Mouse (Mus musculus): Measurements from ENCODE around the gene Psmd1. TPM values are rescaled to one million over a fixed set of nuclear protein-coding genes. Genes with fewer than 3 reads are reported as not detected.

Gene Psmd1
- polyA plus RNA-seq, 1 experiment = 62.3 TPM

- DNase-seq (ENCODE audit: low spot score) = no peak
Observed at GRCm38 (mm10) chr1:86156075-86156474, 91.9 kb downstream of the Psmd1 start.

- no peak for DNase-seq (ENCODE audit: low spot score)
Observed at GRCm38 (mm10) chr1:86156595-86156994, 92.4 kb downstream of the Psmd1 start.

- DNase-seq (ENCODE audit: low spot score) = no peak
Observed at GRCm38 (mm10) chr1:86160059-86160458, 95.9 kb downstream of the Psmd1 start.

GRCm38 (mm10) chr1:86160479-86160878 lies 96.3 kb downstream of the Psmd1 start:
- DNase-seq (ENCODE audit: low spot score) = no peak

- no peak for DNase-seq (ENCODE audit: low spot score)
Observed at GRCm38 (mm10) chr1:86161061-86161460, 96.9 kb downstream of the Psmd1 start.

- DNase-seq (ENCODE audit: low spot score) = no peak
Observed at GRCm38 (mm10) chr1:86174602-86175001, 110.4 kb downstream of the Psmd1 start.

GRCm38 (mm10) chr1:86176066-86176465 lies 111.9 kb downstream of the Psmd1 start:
- no peak for DNase-seq (ENCODE audit: low spot score)

GRCm38 (mm10) chr1:86178462-86179253 lies 114.5 kb downstream of the Psmd1 start:
- DNase-seq (ENCODE audit: low spot score) = peak; percentile 62

GRCm38 (mm10) chr1:86182004-86182709 lies 118.0 kb downstream of the Psmd1 start:
- no peak for DNase-seq (ENCODE audit: low spot score)

- no peak for DNase-seq (ENCODE audit: low spot score)
Observed at GRCm38 (mm10) chr1:86183577-86184263, 119.5 kb downstream of the Psmd1 start.

GRCm38 (mm10) chr1:86186762-86187161 lies 122.6 kb downstream of the Psmd1 start:
- DNase-seq (ENCODE audit: low spot score) = no peak

- DNase-seq (ENCODE audit: low spot score) = no peak
Observed at GRCm38 (mm10) chr1:86187856-86188255, 123.7 kb downstream of the Psmd1 start.

- DNase-seq (ENCODE audit: low spot score) = no peak
Observed at GRCm38 (mm10) chr1:86188271-86188670, 124.1 kb downstream of the Psmd1 start.

Other genes with a start within 250 kb of the Psmd1 start
- 160 and 190 TPM in 2 replicates for gene Itm2c, start 170.1 kb upstream of the Psmd1 start, polyA plus RNA-seq (2012; rRNA removed)
- gene 4933407L21Rik, start 135.9 kb upstream of the Psmd1 start, polyA plus RNA-seq (2012; rRNA removed) = 0.08 and 0.41 TPM in 2 replicates
- 0.06 and 0.08 TPM in 2 replicates for gene Gpr55, start 103.4 kb upstream of the Psmd1 start, polyA plus RNA-seq (2012; rRNA removed)
- not detected in 2 replicates for gene Spata3, start 47.6 kb upstream of the Psmd1 start, polyA plus RNA-seq (2012; rRNA removed)
- gene 2810459M11Rik, start 18.5 kb upstream of the Psmd1 start, polyA plus RNA-seq (2012; rRNA removed) = 0.75 and 0.78 TPM in 2 replicates
- gene Htr2b, start 47.6 kb downstream of the Psmd1 start, polyA plus RNA-seq (2012; rRNA removed) = 0.22 and 0.40 TPM in 2 replicates
- gene Gm21972, start 69.2 kb downstream of the Psmd1 start, polyA plus RNA-seq (2012; rRNA removed) = 0.35 and 0.44 TPM in 2 replicates
- 8.2 and 9.0 TPM in 2 replicates for gene Armc9, start 90.4 kb downstream of the Psmd1 start, polyA plus RNA-seq (2012; rRNA removed)
- 1.4 and 2.3 TPM in 2 replicates for gene B3gnt7, start 238.4 kb downstream of the Psmd1 start, polyA plus RNA-seq (2012; rRNA removed)